Mouse (Mus musculus) left cerebral cortex, postnatal 25 days (tissue): ENCODE data around the gene Lhfpl2. TPM values are rescaled to one million over a fixed set of nuclear protein-coding genes. Genes with fewer than 3 reads are reported as not detected.

ENCODE experiments used
- DNase-seq, 2 experiments: peaks; one replicate each; pipeline ENCODE4 v3.0.0; 2022; ENCODE audit warnings: low spot score in 2 of 2, mixed read lengths in 1 of 2
- intact Hi-C: fragments of 180-260 bp; cut with DNase I; formaldehyde crosslinking; loops from one replicate; pipeline ENCODE4 v1.15.1; 2025
- total RNA-seq, 2 experiments: library from RNA; stranded (reverse); gene quantifications; 2 replicates each; pipeline ENCODE4 v1.2.3; 2021

Lhfpl2 gene
- total RNA-seq, 2 experiments from 2014 or later: 13.2 to 18.7 TPM

DNA sequence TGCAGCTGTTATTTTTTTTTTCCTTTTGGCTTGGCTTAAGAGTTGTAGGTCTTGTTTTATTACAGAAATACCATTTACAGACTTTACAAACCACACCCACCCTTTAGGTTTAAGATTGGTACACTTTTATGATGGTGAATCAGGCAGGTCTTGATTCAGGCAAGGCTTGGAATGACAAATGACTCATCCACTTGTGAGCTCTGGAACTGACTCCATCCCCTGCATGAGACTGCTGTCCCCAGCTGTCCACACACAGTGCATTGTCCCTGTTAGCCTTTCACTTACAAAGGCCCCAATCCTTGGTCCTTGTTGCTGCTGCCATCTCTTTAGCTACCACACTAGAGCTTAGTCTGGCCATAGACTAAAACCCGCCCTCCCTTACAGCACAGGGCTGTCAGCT, 132.8 kb downstream of the Lhfpl2 start:
- intact Hi-C loops: no loop called here
- DNase-seq: no peak

DNA sequence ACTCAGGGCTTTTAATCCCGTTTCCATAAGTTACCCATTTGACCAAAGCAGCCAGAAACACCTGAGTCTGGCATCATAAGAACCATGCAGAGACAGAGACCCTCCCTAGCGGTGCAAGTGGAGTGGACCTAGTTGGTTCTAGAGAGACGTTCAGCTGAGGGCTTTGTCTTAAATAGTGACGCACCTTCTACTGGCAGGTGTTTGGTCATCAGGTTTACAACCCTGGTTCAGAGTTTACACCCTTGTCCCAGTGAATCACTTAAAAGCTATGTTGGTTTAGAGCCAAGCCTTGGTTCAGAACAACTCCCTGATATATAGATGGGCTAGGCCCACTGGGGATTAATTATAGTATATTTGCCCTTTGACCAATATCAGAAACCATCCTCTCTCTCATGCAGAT, 135.6 kb downstream of the Lhfpl2 start:
- intact Hi-C loops: no loop called here

DNA sequence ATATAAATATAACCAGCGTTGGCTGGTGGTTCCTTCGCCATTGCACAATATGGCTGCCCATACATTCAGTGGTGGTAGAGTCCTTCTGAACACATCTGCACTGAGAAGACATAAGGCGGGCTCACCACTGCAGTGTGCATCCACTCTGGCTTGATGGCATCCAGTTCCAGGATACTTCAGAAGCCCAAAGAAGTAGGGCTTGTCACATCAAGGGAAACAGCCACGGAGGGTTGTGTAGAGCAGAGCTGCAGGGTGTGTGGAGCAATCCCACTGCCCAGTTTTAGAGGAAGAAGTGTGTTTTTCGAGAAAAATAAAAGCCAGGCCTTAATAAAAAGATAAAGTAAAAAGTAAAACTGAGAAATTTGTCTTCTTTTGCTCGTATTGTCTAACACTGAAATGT, 141.0 kb downstream of the Lhfpl2 start:
- intact Hi-C loops: no loop called here
- DNase-seq: no peak

More for the DNA sequence above, 135.6 kb downstream of the Lhfpl2 start:
- DNase-seq: no peak

DNA sequence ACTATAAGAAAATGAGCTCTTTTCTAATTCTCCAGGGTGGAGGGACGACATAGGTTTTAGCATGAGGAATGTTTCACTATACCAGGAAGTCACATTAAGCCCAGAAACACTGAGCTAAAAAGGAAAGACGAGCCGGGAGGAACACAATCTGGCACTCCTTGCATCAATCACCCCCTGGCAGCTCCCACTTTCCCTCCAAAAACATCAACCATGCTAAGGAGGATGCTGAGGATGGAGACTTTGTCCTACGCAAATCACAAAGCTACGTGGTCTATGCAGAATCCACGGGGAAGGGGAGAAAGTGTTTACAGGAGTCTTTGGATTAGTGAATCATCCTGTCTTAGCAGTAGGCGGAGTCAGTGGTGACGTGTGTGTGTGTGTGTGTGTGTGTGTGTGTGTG, 142.2 kb downstream of the Lhfpl2 start:
- intact Hi-C loops: loop anchor here (10.0 kb wide), 1 partner anchor 405 kb away; no protein-coding TSS in a partner anchor
- no peak for DNase-seq

DNA sequence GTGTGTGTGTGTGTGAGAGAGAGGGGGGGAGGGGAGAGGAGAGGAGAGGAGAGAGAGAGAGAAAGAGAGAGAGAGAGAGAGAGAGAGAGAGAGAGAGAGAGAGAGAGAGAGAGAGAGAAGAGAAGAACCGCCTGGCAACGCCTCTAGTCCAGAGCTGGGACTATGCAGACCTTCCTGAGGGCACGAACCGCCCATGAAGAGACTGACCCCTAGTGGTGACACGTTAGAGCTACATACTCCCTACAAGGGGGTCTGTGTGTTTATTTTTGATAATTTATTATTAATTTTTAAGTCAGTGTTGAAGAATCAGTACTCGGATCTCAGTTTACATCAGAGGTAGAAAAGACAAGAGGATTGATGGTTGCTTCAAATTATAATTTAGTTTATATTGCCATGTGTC, 147.6 kb downstream of the Lhfpl2 start:
- intact Hi-C loops: loop anchor here (10.0 kb wide), 1 partner anchor 410 kb away; no protein-coding TSS in a partner anchor

DNA sequence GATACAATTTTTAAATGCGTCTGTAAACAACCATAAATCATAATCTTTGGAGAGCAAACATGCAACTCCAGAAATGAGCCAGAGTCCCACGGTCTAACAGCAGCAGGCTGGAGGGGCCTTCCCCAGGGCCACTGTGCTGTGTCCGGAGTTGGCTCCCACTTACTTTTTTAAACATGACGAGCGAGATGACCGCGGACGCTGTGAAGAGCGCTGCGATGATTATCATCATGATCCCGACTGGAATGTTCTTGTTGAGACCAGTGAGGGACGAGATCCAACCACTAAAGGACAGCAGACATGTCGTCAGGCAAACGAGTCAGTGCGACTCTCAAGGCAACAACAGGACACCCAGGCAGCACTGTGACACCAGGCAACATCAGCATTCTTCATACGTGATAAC, 150.4 kb downstream of the Lhfpl2 start:
- intact Hi-C loops: loop anchor here (10.0 kb wide), 1 partner anchor 413 kb away; no protein-coding TSS in a partner anchor
- no peak for DNase-seq

More for the DNA sequence above, 147.6 kb downstream of the Lhfpl2 start:
- no peak for DNase-seq

DNA sequence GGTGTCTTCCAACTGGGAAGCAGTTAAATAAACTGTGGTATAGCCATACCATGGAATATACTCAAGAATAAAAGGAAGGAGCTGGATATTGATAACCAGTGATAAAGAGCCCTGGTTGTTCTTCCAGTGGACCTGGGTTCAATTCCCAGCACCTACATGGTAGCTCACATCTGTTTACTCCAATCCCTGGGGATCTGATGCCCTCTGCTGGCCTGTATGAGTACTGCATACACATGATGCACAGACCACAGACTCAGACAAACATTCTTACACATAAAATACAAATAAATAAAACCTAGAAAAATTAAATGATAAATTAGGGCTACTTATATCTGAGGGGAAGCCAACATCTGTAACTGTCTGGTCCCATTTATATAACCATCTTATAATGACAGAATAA, 151.3 kb downstream of the Lhfpl2 start:
- intact Hi-C loops: loop anchor here (10.0 kb wide), 1 partner anchor 414 kb away; no protein-coding TSS in a partner anchor
- DNase-seq: no peak

DNA sequence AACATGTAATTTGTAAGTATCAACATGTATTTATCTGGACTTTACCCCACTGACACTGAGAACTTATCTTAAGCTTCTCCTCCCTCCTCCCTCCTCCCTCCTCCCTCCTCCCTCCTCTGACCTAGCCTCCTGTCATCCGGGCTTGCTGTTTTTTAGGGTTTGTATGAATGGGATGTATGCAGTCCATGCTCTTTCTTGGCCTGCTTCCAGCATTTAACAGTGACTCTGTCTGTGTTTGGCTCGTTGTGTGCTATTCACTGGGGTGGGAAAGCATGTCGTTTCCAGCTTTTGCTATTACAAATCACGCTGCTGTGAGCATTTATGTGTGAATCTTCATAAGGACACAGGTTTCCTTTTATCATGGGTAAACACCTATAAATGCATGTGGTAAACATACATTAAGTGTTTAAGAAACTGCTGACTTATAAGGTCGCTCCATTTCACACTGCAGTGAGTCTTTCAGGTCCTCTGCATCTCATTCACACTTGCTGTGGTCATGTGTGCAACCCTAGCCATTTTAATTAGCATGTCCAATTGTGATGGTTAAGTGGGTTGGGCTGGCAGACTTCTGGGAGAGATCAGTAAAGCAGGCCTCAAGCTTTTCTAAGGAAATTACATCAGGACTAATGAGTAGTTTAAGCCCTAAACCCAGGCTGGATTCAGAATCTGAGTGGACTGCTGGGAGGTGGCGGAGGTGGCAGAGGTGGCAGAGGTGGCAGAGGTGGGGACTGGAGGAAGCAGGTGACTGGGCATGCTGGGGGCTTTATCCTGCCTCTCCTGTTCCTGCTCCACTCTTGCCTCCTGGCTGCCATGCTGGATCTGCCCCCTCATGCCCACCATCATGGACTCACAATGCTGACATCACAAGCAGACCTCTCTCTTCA, 153.9 kb downstream of the Lhfpl2 start:
- intact Hi-C loops: no loop called here
- DNase-seq: no peak

DNA sequence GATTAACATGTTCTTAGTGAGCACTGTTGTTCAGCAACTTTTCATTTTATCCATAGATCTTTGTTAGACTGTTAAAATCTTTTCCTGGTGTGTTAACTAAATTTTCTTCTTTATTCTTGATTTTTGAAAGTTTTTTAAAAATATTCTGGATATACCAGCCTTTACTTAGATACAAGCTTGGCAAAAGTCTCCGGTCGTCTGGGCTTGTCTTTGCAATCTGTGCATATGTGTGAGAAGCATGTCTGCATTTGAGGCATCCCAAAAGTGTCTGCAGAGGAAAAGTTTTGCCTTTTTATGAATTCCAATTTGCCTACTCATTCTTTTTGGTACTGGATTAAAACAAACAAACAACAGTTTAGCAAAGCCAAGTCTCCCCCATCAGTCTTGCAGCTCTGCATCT, 154.6 kb downstream of the Lhfpl2 start:
- DNase-seq: no peak
- intact Hi-C loops: no loop called here

DNA sequence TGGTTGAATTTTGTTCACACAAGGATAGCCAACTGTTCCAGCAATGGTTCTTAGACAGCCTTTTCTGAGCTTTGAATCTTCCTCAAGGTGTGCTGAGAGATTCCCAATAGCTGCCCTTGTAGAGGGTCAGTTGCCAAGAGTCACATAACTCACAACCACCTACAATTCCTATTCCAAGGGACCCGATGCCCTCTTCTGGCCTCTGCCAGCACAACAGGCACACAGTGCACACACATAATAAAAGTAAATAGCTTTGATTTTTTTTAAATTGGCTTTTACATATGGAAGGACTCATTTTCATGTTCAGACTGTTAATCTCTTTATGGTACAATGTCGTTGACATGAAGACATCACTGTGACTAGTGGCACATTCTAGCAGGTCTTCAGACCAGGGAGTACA, 155.1 kb downstream of the Lhfpl2 start:
- intact Hi-C loops: no loop called here
- DNase-seq: no peak

DNA sequence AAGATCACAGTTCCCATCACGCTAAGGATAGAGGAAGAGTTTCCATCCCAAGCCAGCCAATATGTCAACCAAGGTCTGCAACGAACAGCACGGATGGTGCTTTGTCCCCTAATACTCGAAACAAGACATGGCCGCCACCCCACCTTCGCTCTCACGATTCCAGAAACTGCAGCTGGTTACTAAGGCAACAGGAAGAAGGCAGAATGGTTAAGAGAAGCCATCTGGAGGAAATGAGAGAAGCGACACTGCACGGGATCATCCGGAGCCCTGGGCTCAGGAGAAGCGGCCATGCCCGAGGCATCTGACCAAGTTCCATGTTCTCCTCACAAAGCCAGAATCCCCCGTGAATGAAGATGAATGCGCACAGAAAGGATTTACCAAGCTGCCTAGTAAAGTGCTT, 166.0 kb downstream of the Lhfpl2 start:
- intact Hi-C loops: no loop called here
- DNase-seq: peak; percentile 19 to 43

DNA sequence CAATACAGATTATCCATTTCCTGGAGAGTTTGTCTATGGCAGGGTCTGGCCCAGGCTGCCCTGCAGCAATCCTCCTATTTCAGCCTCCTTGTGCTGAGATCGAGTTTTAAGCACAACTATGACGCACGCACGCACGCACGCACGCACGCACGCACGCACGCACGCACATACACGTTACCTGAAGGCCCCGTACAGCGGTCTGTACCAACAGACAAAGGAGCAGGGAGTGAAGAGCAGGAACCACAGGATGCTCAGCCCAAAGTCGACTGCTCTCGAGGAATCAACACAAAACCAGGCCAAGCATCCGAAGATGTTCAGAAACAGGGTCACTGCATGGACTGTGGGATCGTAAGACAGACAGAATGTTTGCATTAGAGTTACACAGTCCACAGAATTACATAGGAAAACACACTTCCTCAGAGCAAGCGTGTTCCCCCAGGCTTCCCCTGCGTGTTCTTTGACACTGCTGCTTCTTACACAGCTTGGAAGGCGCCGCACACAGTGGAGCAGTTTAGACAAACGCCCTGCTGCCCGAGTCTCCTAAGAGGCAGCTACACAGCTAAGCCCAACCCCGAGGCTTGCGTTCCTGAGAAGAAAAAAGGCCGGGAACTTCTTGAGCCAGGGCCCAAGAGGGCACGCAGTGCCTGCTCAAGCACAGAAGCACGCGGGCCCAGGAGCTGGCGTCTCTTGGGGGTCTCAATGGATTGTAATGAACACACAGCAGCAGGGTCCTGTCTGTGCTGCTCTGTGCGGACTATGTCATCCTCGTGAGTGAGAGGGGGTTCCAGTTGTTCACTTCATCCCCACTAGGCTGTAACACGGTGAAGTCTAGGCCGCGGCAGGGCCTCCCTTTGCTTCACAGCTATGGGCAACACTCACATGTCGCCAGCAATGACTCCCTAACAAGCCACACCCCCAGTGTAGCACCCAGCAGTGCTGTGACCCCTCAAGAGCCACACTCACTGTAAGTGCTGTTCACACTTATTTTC, 167.4 kb downstream of the Lhfpl2 start:
- no peak for DNase-seq
- intact Hi-C loops: no loop called here

DNA sequence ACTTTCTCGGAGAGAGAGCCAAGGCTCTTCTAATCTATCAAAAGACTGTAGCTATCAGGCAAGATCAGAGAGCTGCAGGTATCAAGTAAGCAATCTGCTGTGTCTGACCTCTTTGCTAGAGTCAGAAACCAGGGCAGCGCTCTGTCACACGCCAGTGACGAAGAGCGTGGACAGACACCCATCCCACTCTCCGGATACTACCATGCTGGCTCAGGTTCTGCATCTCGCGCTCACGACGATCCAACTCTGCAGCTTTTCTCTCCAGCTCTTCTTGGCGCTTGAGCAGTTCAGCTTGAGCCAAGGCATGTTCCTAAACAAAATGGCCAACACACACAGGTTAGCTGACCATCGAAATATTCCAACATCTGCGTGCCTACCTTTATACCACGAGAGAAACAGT, 174.3 kb downstream of the Lhfpl2 start:
- intact Hi-C loops: no loop called here
- DNase-seq: no peak

DNA sequence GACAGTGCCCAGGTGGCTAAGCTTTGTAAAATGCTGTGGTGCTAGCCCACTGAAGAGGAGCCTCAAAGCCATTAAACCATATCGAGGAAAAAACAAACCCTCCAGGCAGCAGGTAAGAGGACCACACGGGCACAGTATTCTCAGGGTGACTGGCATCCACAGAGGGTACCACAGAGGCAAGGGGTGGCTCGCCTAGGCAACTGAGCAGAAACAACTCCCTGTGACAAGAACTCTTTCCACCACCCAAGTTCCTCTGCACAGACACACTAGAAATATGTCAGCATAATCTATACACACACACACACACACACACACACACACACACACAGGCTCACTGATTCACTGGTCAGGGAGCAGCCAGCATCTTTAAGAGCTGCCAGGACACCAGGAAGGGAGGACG, 181.9 kb downstream of the Lhfpl2 start:
- intact Hi-C loops: no loop called here
- DNase-seq: no peak

DNA sequence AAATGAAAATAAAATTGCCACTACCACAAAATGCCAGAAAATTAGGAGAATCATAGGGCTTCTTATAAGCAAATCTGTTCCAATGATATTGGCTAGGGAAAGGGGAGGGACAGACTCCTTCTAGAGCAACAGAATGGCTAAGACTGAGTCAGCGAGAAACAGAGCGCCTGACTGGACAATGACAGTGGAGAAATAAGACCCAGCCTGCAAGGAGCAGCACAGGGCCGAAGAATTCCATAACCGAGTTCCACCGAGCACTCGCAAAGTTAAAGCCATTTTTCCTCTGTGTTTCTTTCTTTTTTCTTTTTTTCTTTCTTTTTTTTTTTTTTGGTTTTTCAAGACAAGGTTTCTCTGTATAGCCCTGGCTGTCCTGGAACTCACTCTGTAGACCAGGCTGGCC, 182.5 kb downstream of the Lhfpl2 start:
- intact Hi-C loops: no loop called here
- DNase-seq: no peak

DNA sequence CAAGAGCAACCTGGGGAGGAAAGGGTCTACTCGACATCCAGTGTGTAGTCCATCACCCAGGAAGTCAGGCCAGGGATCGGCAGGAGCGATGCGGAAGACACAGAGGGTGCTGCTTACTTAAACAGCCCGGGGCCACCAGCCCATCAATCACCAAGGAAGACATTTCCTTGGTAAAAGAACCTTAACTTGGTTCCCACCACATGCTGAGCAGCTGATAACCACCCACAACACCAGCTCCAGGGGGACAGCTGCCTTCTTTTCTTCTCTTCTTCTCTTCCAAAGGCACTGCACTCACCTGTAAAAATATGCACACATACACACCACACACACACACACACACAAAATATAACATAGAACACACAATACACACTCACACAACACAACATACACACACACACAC, 183.3 kb downstream of the Lhfpl2 start:
- intact Hi-C loops: no loop called here
- no peak for DNase-seq

DNA sequence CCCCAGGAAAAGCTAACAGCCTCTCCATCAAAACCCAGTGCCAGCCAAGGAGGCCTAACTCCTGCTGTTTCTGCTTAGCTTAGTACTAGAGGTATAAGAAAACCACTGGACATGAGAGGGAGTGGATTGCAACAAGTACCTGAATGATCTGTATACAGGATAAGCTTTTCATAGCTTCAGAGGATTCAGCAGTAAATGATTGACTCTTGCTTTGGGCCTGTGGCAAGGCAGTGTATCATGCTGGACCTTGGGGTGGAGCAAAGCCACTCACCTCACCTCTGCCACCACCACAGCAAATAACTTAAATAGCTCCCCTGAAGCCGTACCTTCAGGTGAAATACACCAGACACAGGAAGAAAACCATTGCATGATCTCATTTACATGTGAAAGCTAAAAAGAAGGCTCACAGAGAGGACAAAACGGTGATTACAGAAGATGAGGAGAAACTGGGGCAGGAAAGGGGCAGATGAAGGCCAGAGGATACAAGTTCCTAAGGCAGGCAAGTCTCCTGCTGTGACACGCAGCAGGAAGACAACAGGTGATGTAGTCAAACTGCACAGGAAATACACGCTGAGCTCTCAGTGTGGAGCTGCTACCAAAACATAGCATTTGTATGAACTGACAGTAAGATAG, 184.4 kb downstream of the Lhfpl2 start:
- no peak for DNase-seq
- intact Hi-C loops: no loop called here

DNA sequence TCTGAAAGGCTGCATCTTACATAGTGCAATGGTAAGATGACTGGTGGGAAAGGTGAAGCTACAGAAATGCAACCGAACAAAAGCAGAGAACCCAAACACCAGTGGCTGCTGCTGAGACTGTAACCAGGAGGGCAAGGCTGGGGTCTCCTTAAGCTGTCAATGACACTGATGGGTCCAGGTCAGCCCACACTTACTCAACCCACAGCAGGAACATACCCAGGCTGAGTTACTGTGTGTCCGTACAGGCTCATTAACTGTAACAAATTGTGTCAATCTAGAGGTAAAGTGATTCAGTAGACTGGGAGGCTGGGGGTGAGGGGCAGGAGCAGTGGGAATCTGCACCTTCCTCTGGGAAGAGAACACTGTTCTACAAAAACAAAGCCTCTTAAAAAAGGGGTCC, 185.3 kb downstream of the Lhfpl2 start:
- no peak for DNase-seq
- intact Hi-C loops: no loop called here
